Mouse (Mus musculus) forebrain, embryonic 11.5 days (tissue): ENCODE results near the gene Minar1. TPM values are rescaled to one million over a fixed set of nuclear protein-coding genes. Genes with fewer than 3 reads are reported as not detected.

Experiments
- ATAC-seq: fragments of 200-750 bp; cut with Nextera tagmentation; replicated peaks from 2 replicates; pipeline ENCODE4 v1.8.0; 2017; ENCODE audit warnings: moderate TSS enrichment; ENCODE audit not compliant: low FRiP score
- DNase-seq: peaks from one replicate; pipeline ENCODE4 v3.0.0-alpha.2; 2017; ENCODE audit warnings: low spot score
- H3K27ac ChIP-seq: fragments of 300-500 bp; sonication (generic); 2 replicates; pipeline ENCODE4 v1.5.1; 2014; ENCODE audit warnings: low read depth, low read length
- H3K27me3 ChIP-seq: fragments of 300-500 bp; sonication (generic); 2 replicates; pipeline ENCODE4 v1.6.1; 2014; ENCODE audit warnings: mild to moderate bottlenecking, low read length, mixed read lengths; ENCODE audit not compliant: control insufficient read depth, insufficient read depth
- H3K36me3 ChIP-seq: fragments of 300-500 bp; sonication (generic); 2 replicates; pipeline ENCODE4 v1.6.1; 2014; ENCODE audit warnings: mild to moderate bottlenecking, low read length, moderate library complexity, mixed read lengths; ENCODE audit not compliant: control insufficient read depth, insufficient read depth
- H3K4me1 ChIP-seq: fragments of 300-500 bp; sonication (generic); replicated peaks from 2 replicates; pipeline ENCODE4 v1.6.1; 2014; ENCODE audit warnings: low read length, mixed read lengths; ENCODE audit not compliant: control insufficient read depth, insufficient read depth
- H3K4me2 ChIP-seq: fragments of 300-500 bp; sonication (generic); 2 replicates; pipeline ENCODE4 v1.6.1; 2014; ENCODE audit warnings: low read depth, mild to moderate bottlenecking, low read length, moderate library complexity, mixed read lengths; ENCODE audit not compliant: severe bottlenecking
- H3K4me3 ChIP-seq: fragments of 300-500 bp; sonication (generic); 2 replicates; pipeline ENCODE4 v1.5.1; 2014; ENCODE audit warnings: low read depth, low read length
- H3K9ac ChIP-seq: fragments of 300-500 bp; sonication (generic); 2 replicates; pipeline ENCODE4 v1.6.1; 2014; ENCODE audit warnings: low read length
- H3K9me3 ChIP-seq: fragments of 300-500 bp; sonication (generic); 2 replicates; pipeline ENCODE4 v1.6.1; 2016; ENCODE audit warnings: low read length, mixed read lengths; ENCODE audit not compliant: control insufficient read depth
- WGBS: fragments of 180-500 bp; shearing (Covaris S2); extraction: QIAGEN DNeasy Blood & Tissue Kit; methylation state at CpG from one replicate; pipeline ENCODE4 v1.1.7; 2014; 5-methylcytosine and 5-hydroxymethylcytosine counted together
- polyA plus RNA-seq: library from polyadenylated mRNA; unstranded; fragments of >200 nt; fragmentation: Nextera tagmentation; extraction: Ambion mirVana; gene quantifications from 2 replicates; pipeline ENCODE4 v1.2.1, GENCODE M21; 2014

The Minar1 gene
- polyA plus RNA-seq, 1 experiment from 2014 or later, result not detected

DNA sequence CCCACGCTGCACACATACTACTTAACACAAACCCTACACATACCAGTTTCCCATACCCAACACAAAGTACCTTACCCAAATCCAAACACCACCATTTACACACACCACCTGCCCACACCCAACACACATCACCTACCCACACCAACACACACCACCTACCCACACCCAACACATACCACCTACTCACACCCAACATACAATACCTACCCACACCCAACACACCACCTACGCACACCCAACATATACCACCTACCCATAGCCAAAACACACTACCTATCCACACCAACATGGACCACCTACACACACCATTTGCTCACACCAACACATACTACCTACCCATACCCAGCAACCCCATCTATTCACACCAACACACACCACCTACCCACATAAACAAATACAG, 6.0 kb downstream of the Minar1 start:
- 90% methylated on average over 2 of the region's 2 CpGs for WGBS
- no peaks in the 10 kb centered on the region for H3K9me3 ChIP-seq
- no peak for ATAC-seq
- no peak overlapping the region for H3K27ac ChIP-seq
- no peak overlapping the region for H3K4me3 ChIP-seq
- peaks cover 11% of the 10 kb centered on the region for H3K27me3 ChIP-seq
- H3K36me3 ChIP-seq, result no peaks in the 10 kb centered on the region
- DNase-seq, result no peak
- H3K9ac ChIP-seq, result no peak overlapping the region
- H3K4me2 ChIP-seq, result no peak overlapping the region
- no peaks in the 10 kb centered on the region for H3K4me1 ChIP-seq

DNA sequence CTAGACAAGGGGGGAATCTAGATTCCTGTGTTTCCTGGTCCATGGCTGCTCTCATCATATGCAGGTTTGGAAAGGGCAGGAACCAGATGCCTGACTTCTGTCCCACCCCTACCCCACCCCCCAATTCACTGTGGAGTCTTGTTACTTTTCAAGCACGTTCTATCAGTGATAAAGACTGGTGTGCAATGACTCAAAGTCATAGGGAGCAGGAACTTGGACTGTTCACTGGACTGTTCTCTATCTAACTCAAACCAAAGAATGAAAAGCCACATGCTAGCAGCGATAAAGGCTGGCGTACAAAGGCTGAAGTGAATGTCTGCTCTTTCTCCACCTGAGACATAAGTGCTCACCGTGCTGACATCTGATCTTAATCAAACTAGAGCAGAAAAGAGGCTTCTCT, 12.3 kb downstream of the Minar1 start:
- H3K4me1 ChIP-seq, result no peaks in the 10 kb centered on the region
- DNase-seq, result no peak
- H3K27me3 ChIP-seq, result no peaks in the 10 kb centered on the region
- WGBS, result 64% methylated on average over 4 of the region's 4 CpGs
- no peak overlapping the region for H3K9ac ChIP-seq
- H3K36me3 ChIP-seq, result no peaks in the 10 kb centered on the region
- no peak overlapping the region for H3K27ac ChIP-seq
- H3K9me3 ChIP-seq, result no peaks in the 10 kb centered on the region
- no peak for ATAC-seq
- no peak overlapping the region for H3K4me3 ChIP-seq
- H3K4me2 ChIP-seq, result no peak overlapping the region

DNA sequence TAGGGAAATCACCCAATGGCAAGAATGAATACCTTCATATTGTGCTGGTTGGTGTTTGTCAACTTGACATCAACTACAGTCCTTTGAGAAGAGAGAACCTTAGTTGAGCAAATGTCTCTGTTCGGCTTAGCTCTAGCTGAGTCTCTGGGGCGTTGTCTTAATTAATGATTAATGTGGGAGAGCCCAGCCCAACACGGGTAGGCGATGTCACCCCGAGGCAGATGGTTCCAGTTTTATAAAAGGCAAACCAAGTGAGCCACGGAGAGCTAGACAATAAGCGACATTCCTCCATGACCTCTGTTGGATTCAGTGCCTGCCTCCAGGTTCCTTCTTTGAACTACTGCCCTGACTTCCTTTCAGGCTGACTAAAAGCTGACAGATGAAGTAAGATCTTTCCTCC, 15.6 kb downstream of the Minar1 start:
- H3K9ac ChIP-seq, result no peak overlapping the region
- H3K4me3 ChIP-seq, result no peak overlapping the region
- ATAC-seq, result no peak
- H3K9me3 ChIP-seq, result no peaks in the 10 kb centered on the region
- H3K4me1 ChIP-seq, result no peaks in the 10 kb centered on the region
- no peak overlapping the region for H3K27ac ChIP-seq
- no peaks in the 10 kb centered on the region for H3K36me3 ChIP-seq
- H3K27me3 ChIP-seq, result no peaks in the 10 kb centered on the region
- WGBS, result 89% methylated on average over 7 of the region's 7 CpGs
- H3K4me2 ChIP-seq, result no peak overlapping the region
- DNase-seq, result no peak

DNA sequence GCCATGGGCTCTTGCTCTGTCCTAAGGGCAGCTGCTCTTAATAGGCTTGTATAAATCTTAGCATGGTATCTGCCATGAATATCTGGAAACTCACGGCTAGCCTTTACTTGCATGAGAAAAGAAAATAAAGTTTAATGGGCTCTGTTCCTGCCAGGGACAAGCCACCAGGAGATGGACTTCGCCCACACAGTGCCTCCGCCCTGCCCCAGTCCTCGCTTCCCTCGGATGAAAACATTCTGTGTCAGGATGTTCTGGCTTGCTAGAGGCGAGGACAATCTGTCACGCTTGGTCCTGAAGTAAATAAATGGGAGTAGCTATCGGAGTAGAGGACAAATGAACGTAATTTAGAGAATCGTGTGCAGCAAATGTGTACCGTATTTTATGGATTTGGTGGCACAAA, 16.7 kb downstream of the Minar1 start:
- H3K4me3 ChIP-seq, result no peak overlapping the region
- no peaks in the 10 kb centered on the region for H3K27me3 ChIP-seq
- H3K9me3 ChIP-seq, result no peaks in the 10 kb centered on the region
- no peaks in the 10 kb centered on the region for H3K4me1 ChIP-seq
- no peak overlapping the region for H3K9ac ChIP-seq
- no peaks in the 10 kb centered on the region for H3K36me3 ChIP-seq
- DNase-seq (no peak), ATAC-seq (no peak)
- 80% methylated on average over 11 of the region's 11 CpGs for WGBS
- H3K27ac ChIP-seq, result no peak overlapping the region
- H3K4me2 ChIP-seq, result no peak overlapping the region

DNA sequence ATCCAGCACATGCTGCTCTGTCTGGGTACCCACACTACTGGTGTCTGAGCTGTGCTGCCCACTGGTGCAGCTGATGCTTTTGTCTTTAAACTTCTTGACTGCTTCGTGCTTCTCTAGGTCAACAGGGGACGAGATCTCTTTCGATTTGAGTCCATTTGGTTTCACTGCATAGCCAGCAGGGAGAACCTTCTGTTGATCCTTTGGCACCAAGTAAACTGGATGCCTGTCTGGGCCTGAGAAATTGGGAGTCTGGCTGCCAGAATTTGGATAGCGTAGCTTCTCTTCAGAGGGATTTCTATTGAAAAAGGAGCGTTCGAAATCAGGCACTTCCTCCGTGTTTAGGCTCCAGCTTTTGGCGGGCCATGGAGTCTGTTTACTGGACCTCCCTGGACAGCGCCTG, 21.0 kb downstream of the Minar1 start:
- H3K36me3 ChIP-seq, result no peaks in the 10 kb centered on the region
- H3K4me3 ChIP-seq, result no peak overlapping the region
- no peaks in the 10 kb centered on the region for H3K4me1 ChIP-seq
- WGBS, result 92% methylated on average over 9 of the region's 9 CpGs
- no peak for DNase-seq
- no peak for ATAC-seq
- H3K27me3 ChIP-seq, result no peaks in the 10 kb centered on the region
- no peak overlapping the region for H3K27ac ChIP-seq
- no peak overlapping the region for H3K4me2 ChIP-seq
- no peaks in the 10 kb centered on the region for H3K9me3 ChIP-seq
- no peak overlapping the region for H3K9ac ChIP-seq

DNA sequence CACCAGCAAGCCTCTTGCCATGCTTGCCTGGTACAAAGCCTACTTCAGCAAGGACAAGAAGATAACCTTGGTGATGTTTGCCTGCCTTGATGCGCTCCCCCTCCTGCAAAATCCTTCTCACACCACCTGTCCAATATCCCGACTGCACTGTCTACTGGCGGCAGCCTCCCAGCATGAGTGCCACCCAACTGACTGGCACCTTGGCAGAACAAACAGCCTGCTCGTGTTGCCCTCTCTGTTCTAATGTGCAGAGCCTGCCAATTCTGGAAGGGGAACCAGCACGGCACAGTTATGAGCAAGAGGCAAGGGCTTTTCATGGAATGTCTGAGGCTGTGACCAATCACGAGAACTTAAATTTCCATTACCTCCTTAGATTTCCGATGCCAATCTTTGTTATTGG, 22.2 kb downstream of the Minar1 start:
- DNase-seq, result no peak
- H3K4me1 ChIP-seq, result no peaks in the 10 kb centered on the region
- H3K27me3 ChIP-seq, result no peaks in the 10 kb centered on the region
- no peaks in the 10 kb centered on the region for H3K9me3 ChIP-seq
- H3K4me2 ChIP-seq, result no peak overlapping the region
- ATAC-seq, result no peak
- WGBS, result 87% methylated on average over 7 of the region's 7 CpGs
- H3K4me3 ChIP-seq, result no peak overlapping the region
- H3K36me3 ChIP-seq, result no peaks in the 10 kb centered on the region
- H3K9ac ChIP-seq, result no peak overlapping the region
- no peak overlapping the region for H3K27ac ChIP-seq

DNA sequence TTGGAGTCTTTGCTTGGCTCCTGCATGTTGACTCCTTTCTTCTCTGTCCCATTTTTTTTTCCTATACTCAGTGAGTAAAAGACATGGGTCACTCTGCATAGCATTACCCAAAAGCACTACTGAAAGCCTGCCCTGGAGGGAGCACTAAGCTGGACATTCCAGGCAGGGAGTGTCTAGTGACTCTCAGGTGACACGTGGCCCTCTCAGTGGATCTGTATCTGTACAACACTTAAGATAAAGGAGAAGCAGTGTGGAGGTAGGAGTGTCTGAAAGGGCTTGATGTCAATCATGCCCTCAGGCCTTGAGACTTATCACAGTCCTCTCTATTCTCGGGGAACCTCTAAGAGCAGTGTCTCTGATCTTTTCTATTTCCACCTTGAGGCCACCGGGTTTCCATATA, 25.9 kb downstream of the Minar1 start:
- DNase-seq, result no peak
- H3K4me1 ChIP-seq, result no peaks in the 10 kb centered on the region
- no peak overlapping the region for H3K4me2 ChIP-seq
- H3K27me3 ChIP-seq, result no peaks in the 10 kb centered on the region
- H3K27ac ChIP-seq, result no peak overlapping the region
- no peak for ATAC-seq
- no peaks in the 10 kb centered on the region for H3K9me3 ChIP-seq
- no peak overlapping the region for H3K9ac ChIP-seq
- no peaks in the 10 kb centered on the region for H3K36me3 ChIP-seq
- no peak overlapping the region for H3K4me3 ChIP-seq
- 73% methylated on average over 3 of the region's 3 CpGs for WGBS

DNA sequence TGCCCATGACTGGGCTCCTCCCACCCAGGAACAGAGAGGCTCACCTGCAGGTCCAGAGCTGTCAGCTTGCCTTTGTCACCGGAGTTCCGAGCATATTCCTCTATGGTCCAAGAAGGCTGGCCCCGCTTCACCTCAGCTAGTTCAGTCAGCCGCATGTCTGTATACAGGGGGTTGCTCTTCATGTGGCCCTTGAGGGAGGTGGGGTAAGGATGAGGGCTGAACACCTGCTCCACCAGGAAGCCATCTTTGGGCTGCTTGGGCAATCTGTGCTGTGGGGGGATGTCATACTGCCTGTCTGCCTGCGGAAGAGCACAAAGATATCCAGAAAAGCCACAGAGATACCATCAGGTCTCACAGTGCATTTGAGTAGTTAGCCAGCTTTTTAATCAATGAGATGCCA, 26.5 kb downstream of the Minar1 start:
- H3K27me3 ChIP-seq, result no peaks in the 10 kb centered on the region
- no peak overlapping the region for H3K4me2 ChIP-seq
- H3K9me3 ChIP-seq, result no peaks in the 10 kb centered on the region
- 90% methylated on average over 5 of the region's 5 CpGs for WGBS
- H3K4me1 ChIP-seq, result no peaks in the 10 kb centered on the region
- no peak overlapping the region for H3K27ac ChIP-seq
- no peaks in the 10 kb centered on the region for H3K36me3 ChIP-seq
- H3K4me3 ChIP-seq, result no peak overlapping the region
- ATAC-seq, result no peak
- no peak overlapping the region for H3K9ac ChIP-seq
- no peak for DNase-seq

DNA sequence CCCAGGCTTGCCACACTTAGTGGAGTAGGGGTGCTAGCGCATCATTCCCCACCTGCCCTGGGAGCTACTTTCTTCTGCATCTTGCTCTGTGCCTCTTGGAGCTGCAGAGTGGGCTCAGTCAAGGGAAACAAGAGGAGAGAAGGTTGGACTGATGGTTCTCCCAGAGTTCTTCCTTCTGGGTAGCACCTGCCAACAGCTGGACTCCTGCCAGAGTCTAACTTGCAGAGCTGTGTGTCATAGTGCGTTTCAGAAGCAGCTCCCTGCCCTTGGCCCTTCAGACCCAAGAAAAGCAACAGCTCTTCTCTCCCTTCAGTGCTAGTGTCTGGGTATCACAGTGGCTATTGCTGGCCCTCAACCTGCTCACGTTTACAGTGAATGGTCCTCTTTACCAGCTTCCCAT, 30.5 kb downstream of the Minar1 start:
- Histone ChIP-seq H3K9me3 (no peaks in the 10 kb centered on the region), H3K27me3 (no peaks in the 10 kb centered on the region), H3K4me1 (no peaks in the 10 kb centered on the region), H3K4me2 (no peak overlapping the region), H3K9ac (no peak overlapping the region), H3K27ac (no peak overlapping the region), H3K36me3 (no peaks in the 10 kb centered on the region), H3K4me3 (no peak overlapping the region)
- WGBS, result 80% methylated on average over 3 of the region's 3 CpGs
- no peak for ATAC-seq
- no peak for DNase-seq
